Mouse (Mus musculus): ENCODE measurements around the gene Slc25a15. TPM values are rescaled to one million over a fixed set of nuclear protein-coding genes. Genes with fewer than 3 reads are reported as not detected.

The Slc25a15 gene
- 30.2 and 51.3 TPM in 2 replicates for polyA plus RNA-seq (2012; rRNA removed; ENCODE audit: low replicate concordance)

GRCm38 (mm10) chr8:22398142-22398951, at the start of gene Slc25a15:
Gene Slc25a15 (minus strand): TSS chr8:22398597.

GRCm38 (mm10) chr8:22411282-22411702, 12.9 kb upstream of the Slc25a15 start, which contains the start of gene Mrps31:
Gene Mrps31 (plus strand): TSS chr8:22411361.

Other genes starting within 250 kb of the Slc25a15 start
- 2.3 and 2.8 TPM in 2 replicates for gene Nek3, start 232.2 kb downstream of the Slc25a15 start, polyA plus RNA-seq (2012; rRNA removed; ENCODE audit: low replicate concordance)
- gene Ckap2, start 212.8 kb downstream of the Slc25a15 start, polyA plus RNA-seq (2012; rRNA removed; ENCODE audit: low replicate concordance): 1.3 and 1.9 TPM in 2 replicates
- gene Vps36, start 205.8 kb downstream of the Slc25a15 start, polyA plus RNA-seq (2012; rRNA removed; ENCODE audit: low replicate concordance): 4.0 and 4.1 TPM in 2 replicates
- 0.41 and 0.55 TPM in 2 replicates for gene Thsd1, start 171.3 kb downstream of the Slc25a15 start, polyA plus RNA-seq (2012; rRNA removed; ENCODE audit: low replicate concordance)
- gene Tpte, start 115.2 kb downstream of the Slc25a15 start, polyA plus RNA-seq (2012; rRNA removed; ENCODE audit: low replicate concordance): not detected in 2 replicates
- 3.8 and 4.2 TPM in 2 replicates for gene Mrps31, start 12.8 kb upstream of the Slc25a15 start, polyA plus RNA-seq (2012; rRNA removed; ENCODE audit: low replicate concordance)

Data from duodenum, adult 2 months (tissue).